Mouse (Mus musculus) limb, embryonic 14.5 days (tissue): ENCODE data around the gene Csrnp2. TPM values are rescaled to one million over a fixed set of nuclear protein-coding genes. Genes with fewer than 3 reads are reported as not detected.
"Not testable (repeated sequence)": the region's sequence is repeated elsewhere in the genome, so short reads cannot be mapped to it uniquely, and the experiment has no call there.

Experiments used
- ATAC-seq: fragments of 200-750 bp; cut with Nextera tagmentation; 2 replicates; pipeline ENCODE4 v1.8.0; 2017; ENCODE audit warnings: low read depth, moderate number of reproducible peaks, moderate TSS enrichment; ENCODE audit not compliant: low FRiP score
- DNase-seq: peaks from one replicate; pipeline ENCODE4 v3.0.0-alpha.2; 2015; ENCODE audit warnings: low spot score
- H3K27ac ChIP-seq: fragments of 300-500 bp; sonication (generic); replicated peaks from 2 replicates; pipeline ENCODE4 v1.5.1; 2014; ENCODE audit warnings: low read depth, mild to moderate bottlenecking, low read length, moderate library complexity, mixed read lengths
- H3K27me3 ChIP-seq: fragments of 300-500 bp; sonication (generic); 2 replicates; pipeline ENCODE4 v1.6.1; 2014; ENCODE audit warnings: low read length, mixed read lengths; ENCODE audit not compliant: control insufficient read depth, insufficient read depth
- H3K36me3 ChIP-seq: fragments of 300-500 bp; sonication (generic); 2 replicates; pipeline ENCODE4 v1.6.1; 2014; ENCODE audit warnings: mild to moderate bottlenecking, low read length, moderate library complexity, mixed read lengths; ENCODE audit not compliant: control insufficient read depth, insufficient read depth
- H3K4me1 ChIP-seq: fragments of 300-500 bp; sonication (generic); 2 replicates; pipeline ENCODE4 v1.6.1; 2014; ENCODE audit warnings: antibody characterized with exemption, low read length, mixed read lengths; ENCODE audit not compliant: control insufficient read depth, insufficient read depth
- H3K4me2 ChIP-seq: fragments of 300-500 bp; sonication (generic); replicated peaks from 2 replicates; pipeline ENCODE4 v1.6.1; 2014; ENCODE audit warnings: low read depth, mild to moderate bottlenecking, low read length, moderate library complexity; ENCODE audit not compliant: severe bottlenecking
- H3K4me3 ChIP-seq: fragments of 300-500 bp; sonication (generic); replicated peaks from 2 replicates; pipeline ENCODE4 v1.5.1; 2014; ENCODE audit warnings: low read length
- H3K9ac ChIP-seq: fragments of 300-500 bp; sonication (generic); 2 replicates; pipeline ENCODE4 v1.6.1; 2014; ENCODE audit warnings: mild to moderate bottlenecking, low read depth, low read length, moderate library complexity; ENCODE audit not compliant: severe bottlenecking
- H3K9me3 ChIP-seq: fragments of 300-500 bp; sonication (generic); 2 replicates; pipeline ENCODE4 v1.6.1; 2016; ENCODE audit warnings: low read length; ENCODE audit not compliant: control insufficient read depth
- POLR2A ChIP-seq: fragments of 200-500 bp; IDR thresholded peaks from 2 replicates; pipeline ENCODE4 v1.8.0; 2012; ENCODE audit warnings: inconsistent platforms, mild to moderate bottlenecking, moderate library complexity, borderline replicate concordance; ENCODE audit not compliant: insufficient read depth, insufficient read length; ENCODE audit errors: extremely low read depth
- whole genome bisulfite sequencing: fragments of 180-500 bp; shearing (Covaris S2); extraction: QIAGEN DNeasy Blood & Tissue Kit; methylation state at CpG from one replicate; pipeline ENCODE4 v1.1.7; 2014; 5-methylcytosine and 5-hydroxymethylcytosine counted together
- polyA plus RNA-seq, 2 experiments: library from polyadenylated mRNA; depleted of rRNA in 1 of 2; stranded (reverse) in 1 of 2; unstranded in 1 of 2; fragments of >200 nt; fragmentation: Nextera tagmentation in 1 of 2; extraction: Ambion mirVana in 1 of 2; gene quantifications; 2 replicates each; pipeline versions ENCODE4 v1.2.1 to v1.2.3; 2012 to 2014

Gene Csrnp2
- polyA plus RNA-seq, 2 experiments = 14.6 to 18.2 TPM

GRCm38 (mm10) chr15:100513387-100513786 lies 18.1 kb upstream of the Csrnp2 start:
- Histone ChIP-seq H3K27ac (no peak overlapping the region), H3K9ac (no peak overlapping the region), H3K27me3 (no peaks in the 10 kb centered on the region), H3K4me2 (no peak overlapping the region), H3K36me3 (peaks cover 80% of the 10 kb centered on the region), H3K9me3 (no peaks in the 10 kb centered on the region), H3K4me3 (no peak overlapping the region), H3K4me1 (no peaks in the 10 kb centered on the region)
- ATAC-seq (no peak), DNase-seq (no peak)
- TF ChIP-seq POLR2A = no peak
- WGBS = 93% methylated on average over 4 of the region's 4 CpGs

DNA sequence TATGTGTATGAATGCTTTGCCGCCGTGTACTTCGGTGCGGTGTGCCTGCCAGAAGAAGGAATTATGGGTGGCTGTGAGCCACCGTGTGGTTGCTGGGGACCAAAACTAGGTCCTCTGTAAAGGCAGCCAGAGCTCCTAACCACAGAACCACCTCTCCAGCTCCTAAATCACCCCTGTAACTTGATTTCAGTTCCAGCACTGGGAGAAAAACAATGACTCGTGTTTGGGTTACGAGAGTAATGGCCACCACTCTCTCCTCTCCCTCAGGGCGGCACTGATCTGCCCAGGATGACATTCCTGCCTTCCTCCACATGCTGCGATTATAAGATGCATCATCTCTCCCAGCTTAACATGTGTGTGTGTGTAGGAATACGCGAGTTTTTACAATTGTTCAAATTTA lies 14.8 kb upstream of the Csrnp2 start:
- H3K9ac ChIP-seq = no peak overlapping the region
- no peak for TF ChIP-seq POLR2A
- no peaks in the 10 kb centered on the region for H3K9me3 ChIP-seq
- no peak overlapping the region for H3K4me3 ChIP-seq
- 92% methylated on average over 11 of the region's 11 CpGs for WGBS
- no peak overlapping the region for H3K27ac ChIP-seq
- H3K27me3 ChIP-seq = no peaks in the 10 kb centered on the region
- ATAC-seq (no peak), DNase-seq (no peak)
- H3K4me1 ChIP-seq = no peaks in the 10 kb centered on the region
- H3K4me2 ChIP-seq = no peak overlapping the region
- peaks cover 76% of the 10 kb centered on the region for H3K36me3 ChIP-seq

- no peak overlapping the region for H3K4me2 ChIP-seq
- H3K9ac ChIP-seq = no peak overlapping the region
- peaks cover 76% of the 10 kb centered on the region for H3K36me3 ChIP-seq
- H3K27me3 ChIP-seq = no peaks in the 10 kb centered on the region
- no peak overlapping the region for H3K27ac ChIP-seq
- H3K9me3 ChIP-seq = no peaks in the 10 kb centered on the region
- DNase-seq (no peak), ATAC-seq (no peak)
- no peak for TF ChIP-seq POLR2A
- H3K4me1 ChIP-seq = no peaks in the 10 kb centered on the region
- WGBS = 90% methylated on average over 13 of the region's 13 CpGs
- H3K4me3 ChIP-seq = no peak overlapping the region
Measured at GRCm38 (mm10) chr15:100508454-100509167, 13.3 kb upstream of the Csrnp2 start.

- 77% methylated on average over 8 of the region's 8 CpGs for WGBS
- not testable (repeated sequence) for H3K9me3 ChIP-seq, H3K9ac ChIP-seq, H3K4me2 ChIP-seq, H3K27ac ChIP-seq, ATAC-seq, H3K27me3 ChIP-seq, DNase-seq, H3K4me1 ChIP-seq, H3K4me3 ChIP-seq
- H3K36me3 ChIP-seq = peaks cover 12% of the 10 kb centered on the region; the same call in 1 of the 2 replicates
Measured at GRCm38 (mm10) chr15:100499506-100499905, 4.2 kb upstream of the Csrnp2 start.

GRCm38 (mm10) chr15:100494647-100495046 lies 641 bp downstream of the Csrnp2 start:
- Histone ChIP-seq H3K36me3 (peaks cover under 1% of the 10 kb centered on the region; the same call in 1 of the 2 replicates), H3K9me3 (no peaks in the 10 kb centered on the region), H3K27ac (peak overlapping the region; percentile 97), H3K9ac (peak overlapping the region; percentile 93), H3K27me3 (no peaks in the 10 kb centered on the region), H3K4me3 (peak overlapping the region; percentile 96), H3K4me1 (peaks cover 33% of the 10 kb centered on the region), H3K4me2 (peak overlapping the region; percentile 88)
- no peak for TF ChIP-seq POLR2A
- ATAC-seq (peak; percentile 80), DNase-seq (peak; percentile 49)
- WGBS = 2% methylated on average over 29 of the region's 29 CpGs
